Comparison of ENCODE assay signal across 8 mouse cellular contexts in the genomic region with DNA sequence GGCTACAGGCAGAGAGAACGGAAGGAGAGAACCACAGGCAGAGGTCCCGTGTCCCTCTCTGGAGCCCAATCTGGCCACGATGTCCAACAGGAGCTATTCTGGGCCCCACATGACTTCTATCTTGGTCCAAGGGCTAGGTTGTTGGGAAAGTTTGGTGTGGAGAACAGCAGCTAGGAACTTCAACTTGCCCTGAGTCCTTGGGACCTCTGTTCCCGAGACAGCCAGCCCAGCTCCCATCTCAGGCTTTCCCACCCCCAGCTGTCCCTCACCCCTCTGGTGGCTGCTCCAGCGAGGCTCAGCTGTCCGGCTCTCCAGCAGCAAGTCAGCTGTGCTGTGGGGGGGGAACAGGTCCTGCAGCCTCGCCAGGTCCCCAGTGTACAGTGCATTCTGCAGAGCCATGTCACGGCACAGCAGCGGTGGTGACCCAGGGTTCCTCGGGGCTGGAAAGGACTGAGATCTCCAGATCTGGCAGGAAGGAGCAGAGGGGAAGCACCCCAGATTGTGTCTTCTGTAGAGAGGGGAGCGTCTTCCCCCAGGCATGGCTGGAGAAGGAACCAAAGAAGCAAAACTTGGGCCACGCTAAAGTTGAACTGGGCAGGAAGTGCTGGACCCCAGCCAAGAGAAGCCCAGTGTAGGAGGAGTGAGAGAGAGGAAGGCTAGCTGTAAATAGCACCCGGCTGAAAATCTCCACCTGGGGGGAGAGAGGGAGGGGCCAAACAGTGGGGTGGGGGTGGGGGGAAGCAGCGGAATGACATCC. TPM values are rescaled to one million over a fixed set of nuclear protein-coding genes. Genes with fewer than 3 reads are reported as not detected.
DNase-seq lines count a peak whose midpoint lies in the region; ATAC-seq and TF ChIP-seq lines count a peak whose summit lies in the region.
"Had no signal": no experiment of that assay in that cellular context is flagged by ENCODE, and none has a peak within 500 bp of the region (broad histone marks: within the 10 kb centered on the region; RNA-seq: fewer than 3 reads in every experiment).

A gene (minus strand): TSS at position 592 of the 757 bp plus-strand sequence.

- peaks cover 7 to 9% of the 10 kb centered on the region in 2 experiments for H3K4me1 ChIP-seq in CH12.LX (ENCODE audit: control insufficient read depth in 1 of 2, insufficient read depth in 2 of 2)
- H3K4me1 ChIP-seq in ES-E14 (ENCODE audit: control insufficient read depth in 2 of 2, insufficient read depth in 2 of 2, low read length in 2 of 2, poor library complexity in 1 of 2): peaks cover 2 to 14% of the 10 kb centered on the region in 2 experiments; a peak in 2 of 4 replicates
- H3K4me1 ChIP-seq in kidney, adult 2 months (ENCODE audit: control insufficient read depth, insufficient read depth, low read length): no peaks in the 10 kb centered on the region
- H3K4me1 ChIP-seq in liver, embryonic 12.5 days: 0 out of 2 replicates have a peak, but pooled peaks cover 3% of the 10 kb centered on the region
- no peaks in the 10 kb centered on the region for H3K4me1 ChIP-seq in cerebellum, adult 2 months (ENCODE audit: control insufficient read depth, insufficient read depth, low read length)

- TF ChIP-seq POLR2A in CH12.LX (IDR thresholded peaks at IDR 0.05; ENCODE audit: low read depth, low read length): no peak
- no peak for TF ChIP-seq POLR2A in kidney, adult 2 months (IDR thresholded peaks at IDR 0.05; ENCODE audit: low read depth, low read length)
- no peak for TF ChIP-seq POLR2A in cerebellum, adult 2 months (IDR thresholded peaks at IDR 0.05; ENCODE audit: borderline replicate concordance, insufficient read depth, low read length)

- H3K27ac ChIP-seq in CH12.LX (ENCODE audit: insufficient read depth, low read depth) (no peak within 1 kb of the TSS), ES-E14 (ENCODE audit: insufficient read depth, low read depth, low read length, poor library complexity, severe bottlenecking) (no peak within 1 kb of the TSS)
- H3K27ac ChIP-seq in kidney, adult 2 months (ENCODE audit: insufficient read depth, low read depth, low read length): no peak within 1 kb of the TSS
- H3K27ac ChIP-seq in liver, embryonic 12.5 days: no peak within 1 kb of the TSS
- H3K27ac ChIP-seq in cerebellum, adult 2 months (ENCODE audit: insufficient read depth, low read length): no peak within 1 kb of the TSS
- H3K27ac ChIP-seq: midbrain, embryonic 12.5 days had no signal

- no peaks in the 10 kb centered on the region for H3K79me2 ChIP-seq in CH12.LX (replicated peaks; ENCODE audit: control insufficient read depth, extremely low read depth, insufficient read depth, poor library complexity, severe bottlenecking)

- TF ChIP-seq EP300 in CH12.LX (IDR thresholded peaks at IDR 0.05; ENCODE audit: low read length): no peak

- 0 out of 2 replicates have a peak, but pooled peaks have one; percentile 24 for ATAC-seq in liver, embryonic 12.5 days

- H3K9ac ChIP-seq in CH12.LX (ENCODE audit: insufficient read depth, low read depth) (no peak within 1 kb of the TSS), ES-E14 (ENCODE audit: insufficient read depth, low read depth, low read length, poor library complexity, severe bottlenecking) (peak within 1 kb of the TSS; percentile 22)
- no peak within 1 kb of the TSS for H3K9ac ChIP-seq in liver, embryonic 12.5 days
- H3K9ac ChIP-seq: midbrain, embryonic 12.5 days had no signal

- TF ChIP-seq CTCF in CH12.LX (conservative IDR thresholded peaks at IDR 0.05 in 1 of 2, IDR thresholded peaks at IDR 0.05 in 1 of 2; ENCODE audit: low read depth in 2 of 2, low read length in 2 of 2): no peak
- TF ChIP-seq CTCF in kidney, adult 2 months (conservative IDR thresholded peaks at IDR 0.05; ENCODE audit: insufficient read depth, insufficient read length, low read depth, low read length): no peak
- TF ChIP-seq CTCF in cerebellum, adult 2 months (IDR thresholded peaks at IDR 0.05; ENCODE audit: borderline replicate concordance, insufficient read depth, low read depth, low read length): no peak

- dilution Hi-C loops in CH12.LX (cut with MboI; ENCODE audit: extremely low pct_ligation_motif_present, extremely low pct_unique_long_range_greater_than_20kb, low sequenced_read_pairs): no loop called here

- no peaks in the 10 kb centered on the region for H3K36me3 ChIP-seq in CH12.LX (replicated peaks in 1 of 2; ENCODE audit: control insufficient read depth in 1 of 2, insufficient read depth in 1 of 2, low read length in 1 of 2)
- H3K36me3 ChIP-seq in ES-E14 (ENCODE audit: control insufficient read depth, insufficient read depth, low read length, poor library complexity, severe bottlenecking): no peaks in the 10 kb centered on the region
- no peaks in the 10 kb centered on the region for H3K36me3 ChIP-seq in kidney, adult 2 months (ENCODE audit: control insufficient read depth, insufficient read depth, low read length)
- no peaks in the 10 kb centered on the region for H3K36me3 ChIP-seq in liver, embryonic 12.5 days
- H3K36me3 ChIP-seq: midbrain, embryonic 12.5 days had no signal

- H3K9me3 ChIP-seq in CH12.LX (replicated peaks; ENCODE audit: low read length) (no peaks in the 10 kb centered on the region), ES-E14 (ENCODE audit: control insufficient read depth, insufficient read depth, low read depth, low read length) (no peaks in the 10 kb centered on the region)
- no peaks in the 10 kb centered on the region for H3K9me3 ChIP-seq in liver, embryonic 12.5 days (replicated peaks)
- H3K9me3 ChIP-seq: midbrain, embryonic 12.5 days had no signal

- peak within 1 kb of the TSS; percentile 0; the same call in 1 of the 2 replicates for H3K4me2 ChIP-seq in CH12.LX (ENCODE audit: insufficient read depth, low read depth, poor library complexity, severe bottlenecking)
- peak within 1 kb of the TSS; percentile 28; the same call in 1 of the 2 replicates for H3K4me2 ChIP-seq in liver, embryonic 12.5 days
- H3K4me2 ChIP-seq: midbrain, embryonic 12.5 days had no signal

- DNase-seq in CH12.LX (ENCODE audit: extremely low read depth): no peak
- no peak for DNase-seq in ES-E14 (ENCODE audit: low read depth, low spot score)
- DNase-seq in gastrocnemius, postnatal 4 days (ENCODE audit: low spot score in 2 of 2): peak; percentile 52 to 78
- peak; percentile 62 for DNase-seq in kidney, adult 2 months
- DNase-seq in skeletal muscle tissue, adult 2 months (ENCODE audit: low read depth, low spot score): peak; percentile 91
- DNase-seq in cerebellum, adult 2 months: no peak

- H3K27me3 ChIP-seq in CH12.LX (replicated peaks): peaks cover 52% of the 10 kb centered on the region
- H3K27me3 ChIP-seq in kidney, adult 2 months (replicated peaks; ENCODE audit: control insufficient read depth, insufficient read depth, low read length): no peaks in the 10 kb centered on the region
- peaks cover 59% of the 10 kb centered on the region for H3K27me3 ChIP-seq in liver, embryonic 12.5 days (replicated peaks)
- no peaks in the 10 kb centered on the region for H3K27me3 ChIP-seq in cerebellum, adult 2 months (ENCODE audit: control insufficient read depth, insufficient read depth, low read length)

- WGBS in kidney, adult 2 months: 15% methylated on average over 14 of the region's 14 CpGs
- WGBS in liver, embryonic 12.5 days (ENCODE audit: insufficient replicate concordance): 16% methylated on average over 14 of the region's 14 CpGs
- 36% methylated on average over 14 of the region's 14 CpGs for WGBS in cerebellum, adult 2 months

- in situ Hi-C loops in CH12.LX (cut with MboI; ENCODE audit: low pct_ligation_motif_present, low pct_unique_long_range_greater_than_20kb, low sequenced_read_pairs): no loop called here
- in situ Hi-C loops in ES-E14 (cut with MboI; ENCODE audit: low sequenced_read_pairs in 2 of 2, unreplicated experiment in 2 of 2): no loop called here

- no peak within 1 kb of the TSS for H3K4me3 ChIP-seq in CH12.LX (replicated peaks in 1 of 3; ENCODE audit: low read depth in 2 of 3, low read length in 2 of 3, poor library complexity in 1 of 3)
- H3K4me3 ChIP-seq in ES-E14 (ENCODE audit: insufficient read depth in 1 of 2, low read depth in 1 of 2, low read length in 2 of 2, poor library complexity in 1 of 2, severe bottlenecking in 1 of 2): peak within 1 kb of the TSS; percentile 11 to 36; a peak in 2 of 4 replicates
- H3K4me3 ChIP-seq in kidney, adult 2 months (ENCODE audit: insufficient read depth, low read depth, low read length): no peak within 1 kb of the TSS
- H3K4me3 ChIP-seq in liver, embryonic 12.5 days: no peak within 1 kb of the TSS
- H3K4me3 ChIP-seq in cerebellum, adult 2 months (replicated peaks; ENCODE audit: insufficient read depth, low read depth, low read length): no peak within 1 kb of the TSS
- H3K4me3 ChIP-seq: midbrain, embryonic 12.5 days had no signal

- TF ChIP-seq RAD21 in CH12.LX (IDR thresholded peaks at IDR 0.05; ENCODE audit: low read depth, low read length): no peak

TF ChIP-seq in CH12.LX, 34 proteins besides CTCF, POLR2A, EP300 and RAD21 (continues in another document):
- no peak for TF ChIP-seq PAX5 (IDR thresholded peaks at IDR 0.05; ENCODE audit: low read length)
- no peak for TF ChIP-seq ZNF384 (IDR thresholded peaks at IDR 0.05; ENCODE audit: low read depth, low read length)
- no peak for TF ChIP-seq ZMIZ1 (IDR thresholded peaks at IDR 0.05; ENCODE audit: low read depth, low read length)
- TF ChIP-seq MAZ (IDR thresholded peaks at IDR 0.05; ENCODE audit: low read depth, low read length): no peak
- TF ChIP-seq ELF1 (IDR thresholded peaks at IDR 0.05; ENCODE audit: low read depth, low read length): no peak
- TF ChIP-seq RCOR1 (conservative IDR thresholded peaks at IDR 0.05; ENCODE audit: low read depth, low read length): no peak
- TF ChIP-seq TCF12 (IDR thresholded peaks at IDR 0.05; ENCODE audit: low read depth, low read length): no peak

TF ChIP-seq in ES-E14, 5 proteins besides CTCF, POLR2A, EP300 and RAD21:
- no peak for TF ChIP-seq CHD2 (IDR thresholded peaks at IDR 0.05; ENCODE audit: low read depth, low read length)
- no peak for TF ChIP-seq ZC3H11A (IDR thresholded peaks at IDR 0.05; ENCODE audit: borderline replicate concordance, low read depth, low read length)
- TF ChIP-seq HCFC1 (IDR thresholded peaks at IDR 0.05; ENCODE audit: borderline replicate concordance, insufficient read depth, low read length): no peak
- TF ChIP-seq MAFK (IDR thresholded peaks at IDR 0.05; ENCODE audit: insufficient read depth, low read depth, low read length): no peak
- TF ChIP-seq ZNF384 (IDR thresholded peaks at IDR 0.05; ENCODE audit: low read depth, low read length): no peak
TF ChIP-seq in ES-E14: peak in this region for 0.

RNA-seq across cellular contexts. Expression of the gene that starts here (rescaled TPM):
- total RNA-seq in CH12.LX (2012; rRNA removed): not detected in 2 replicates
- not detected in 2 replicates for total RNA-seq in CH12.LX (2014; rRNA removed)
- not detected in 2 replicates for polyA plus RNA-seq in CH12.LX (2012; ENCODE audit: insufficient read length, low read depth)
- 0.18 and 0.53 TPM in 2 replicates for total RNA-seq in ES-E14 (2012; rRNA removed)
- 10 to 100 TPM; 32.8 to 34.8 TPM for total RNA-seq in gastrocnemius, postnatal 4 days (2021)
- polyA plus RNA-seq in kidney, adult 2 months (2012; rRNA removed): 0.38 and 1.6 TPM in 2 replicates
- polyA plus RNA-seq in liver, embryonic 12.5 days (2016; fragmentation: Nextera tagmentation; extraction: Ambion mirVana): 0.11 TPM in 1 of 2 replicates, not detected in the other
- 0.18 and 0.21 TPM in 2 replicates for polyA plus RNA-seq in cerebellum, adult 2 months (2012; rRNA removed)

Comparison
In these comparisons a context has a peak if more than half of its experiments do, and no peak if none do; other contexts are left out.
1. RNA of the gene that starts here (total RNA-seq): 32.8 to 34.8 TPM in gastrocnemius, postnatal 4 days; 0.18 to 0.53 TPM in ES-E14 and not detected in CH12.LX; every median in the first group is over 10 times any median in the second.
2. Peak in ATAC-seq and H3K4me2 ChIP-seq in liver, embryonic 12.5 days; RNA of the gene not detected or under 1 TPM.
3. DNase-seq: peak in gastrocnemius, postnatal 4 days (2 of 2), kidney, adult 2 months (single experiment) and skeletal muscle tissue, adult 2 months (single experiment); none in CH12.LX (single experiment), ES-E14 (single experiment) and cerebellum, adult 2 months (0 of 2).
4. H3K4me3 ChIP-seq: peak in ES-E14 (2 of 2); none in CH12.LX (0 of 3), kidney, adult 2 months (single experiment), liver, embryonic 12.5 days (single experiment) and cerebellum, adult 2 months (single experiment).